15 mouse cellular contexts compared by ENCODE assay signal in genomic region chr5:150394645-150395044, GRCm38 (mm10).
DNase-seq lines count a peak whose midpoint lies in the region; ATAC-seq and TF ChIP-seq lines count a peak whose summit lies in the region.
"Had no signal": no experiment of that assay in that cellular context is flagged by ENCODE, and none has a peak within 500 bp of the region (broad histone marks: within the 10 kb centered on the region; RNA-seq: fewer than 3 reads in every experiment).

No protein-coding gene starts in this region.

- H3K4me2 ChIP-seq in forebrain, postnatal 0 days (ENCODE audit: low read depth) = no peak overlapping the region
- no peak overlapping the region for H3K4me2 ChIP-seq in forebrain, embryonic 16.5 days (ENCODE audit: low read length)
- H3K4me2 ChIP-seq: embryonic facial prominence, embryonic 13.5 days; hindbrain, embryonic 15.5 days had no signal

- no peak overlapping the region for H3K27ac ChIP-seq in forebrain, postnatal 0 days (ENCODE audit: low read depth, low read length)
- no peak overlapping the region for H3K27ac ChIP-seq in forebrain, embryonic 10.5 days
- H3K27ac ChIP-seq in left cerebral cortex, adult 2 months = no peak overlapping the region
- no peak overlapping the region for H3K27ac ChIP-seq in bone marrow, adult 2 months (ENCODE audit: control insufficient read depth, insufficient read depth, low read depth, low read length, poor library complexity)
- no peak overlapping the region for H3K27ac ChIP-seq in forebrain, embryonic 16.5 days (ENCODE audit: low read length)
- H3K27ac ChIP-seq: embryonic facial prominence, embryonic 13.5 days; hindbrain, embryonic 15.5 days had no signal

- 98% methylated on average over 6 of the region's 6 CpGs for WGBS in forebrain, postnatal 0 days
- WGBS in forebrain, embryonic 10.5 days = 96% methylated on average over 6 of the region's 6 CpGs
- 92% methylated on average over 6 of the region's 6 CpGs for WGBS in bone marrow, adult 2 months
- over 99% methylated on average over 6 of the region's 6 CpGs for WGBS in forebrain, embryonic 16.5 days

- ATAC-seq in forebrain, postnatal 0 days = no peak
- no peak for ATAC-seq in forebrain, embryonic 16.5 days
- ATAC-seq: Patski had no signal

- peak; percentile 38 for TF ChIP-seq CTCF in forebrain, postnatal 0 days (IDR thresholded peaks at IDR 0.05; ENCODE audit: low read depth)
- TF ChIP-seq CTCF in left cerebral cortex, adult 2 months (IDR thresholded peaks at IDR 0.05) = peak; percentile 36
- TF ChIP-seq CTCF in bone marrow, adult 2 months (IDR thresholded peaks at IDR 0.05; ENCODE audit: control insufficient read depth, insufficient read depth, low read length) = 0 out of 2 replicates have a peak, but pooled peaks have one; percentile 24

- no peak for DNase-seq in forebrain, postnatal 0 days
- no peak for DNase-seq in forebrain, embryonic 10.5 days (ENCODE audit: extremely low spot score, low spot score)
- DNase-seq in left cerebral cortex, adult 2 months (ENCODE audit: extremely low spot score in 1 of 2, low spot score in 2 of 2) = no peak
- DNase-seq in left cerebral cortex, adult 8-10 months (ENCODE audit: low spot score in 2 of 2) = no peak
- DNase-seq in A20 (ENCODE audit: low read depth, low spot score) = peak; percentile 42
- no peak for DNase-seq in right cerebral cortex, postnatal 36 days (ENCODE audit: low spot score in 2 of 2)
- DNase-seq: cerebellum, adult 11-12 months; heart, adult 18-20 months; lung, postnatal 14 days; retina, postnatal 1 day had no signal

- H3K36me3 ChIP-seq in forebrain, postnatal 0 days (ENCODE audit: insufficient read depth) = peaks cover 68% of the 10 kb centered on the region
- H3K36me3 ChIP-seq in forebrain, embryonic 10.5 days (replicated peaks) = peaks cover 2% of the 10 kb centered on the region; the same call in 1 of the 2 replicates
- peaks cover 21% of the 10 kb centered on the region for H3K36me3 ChIP-seq in forebrain, embryonic 16.5 days (ENCODE audit: control insufficient read depth, insufficient read depth)

- no peaks in the 10 kb centered on the region for H3K4me1 ChIP-seq in forebrain, postnatal 0 days (ENCODE audit: insufficient read depth)
- no peaks in the 10 kb centered on the region for H3K4me1 ChIP-seq in forebrain, embryonic 10.5 days
- no peaks in the 10 kb centered on the region for H3K4me1 ChIP-seq in bone marrow, adult 2 months (ENCODE audit: control insufficient read depth, insufficient read depth, low read length)
- no peaks in the 10 kb centered on the region for H3K4me1 ChIP-seq in forebrain, embryonic 16.5 days (replicated peaks; ENCODE audit: control insufficient read depth, insufficient read depth, low read length)
- H3K4me1 ChIP-seq: embryonic facial prominence, embryonic 13.5 days; hindbrain, embryonic 15.5 days had no signal

- H3K9ac ChIP-seq in forebrain, postnatal 0 days = no peak overlapping the region
- H3K9ac ChIP-seq in forebrain, embryonic 16.5 days (replicated peaks; ENCODE audit: low read depth, low read length) = no peak overlapping the region
- H3K9ac ChIP-seq: embryonic facial prominence, embryonic 13.5 days; hindbrain, embryonic 15.5 days had no signal

- TF ChIP-seq POLR2A in bone marrow, adult 2 months (IDR thresholded peaks at IDR 0.05; ENCODE audit: borderline replicate concordance, control insufficient read depth, low read depth, low read length) = no peak

- intact Hi-C loops in left cerebral cortex, adult 2 months (cut with DNase I) = no loop called here

- no peaks in the 10 kb centered on the region for H3K9me3 ChIP-seq in forebrain, postnatal 0 days (ENCODE audit: low read length)
- H3K9me3 ChIP-seq in forebrain, embryonic 10.5 days = peaks cover 6% of the 10 kb centered on the region; the same call in 1 of the 2 replicates
- peaks cover 3% of the 10 kb centered on the region for H3K9me3 ChIP-seq in forebrain, embryonic 16.5 days (ENCODE audit: control insufficient read depth, low read length)
- H3K9me3 ChIP-seq: hindbrain, embryonic 15.5 days had no signal

- no peaks in the 10 kb centered on the region for H3K27me3 ChIP-seq in forebrain, postnatal 0 days (ENCODE audit: insufficient read depth, low read length)
- H3K27me3 ChIP-seq in forebrain, embryonic 10.5 days (ENCODE audit: poor library complexity, severe bottlenecking) = no peaks in the 10 kb centered on the region
- no peaks in the 10 kb centered on the region for H3K27me3 ChIP-seq in forebrain, embryonic 16.5 days (replicated peaks; ENCODE audit: control insufficient read depth, insufficient read depth, low read length)
- H3K27me3 ChIP-seq: embryonic facial prominence, embryonic 13.5 days; hindbrain, embryonic 15.5 days; Patski had no signal

- no peak overlapping the region for H3K4me3 ChIP-seq in forebrain, postnatal 0 days (ENCODE audit: low read depth, low read length)
- H3K4me3 ChIP-seq in forebrain, embryonic 10.5 days = no peak overlapping the region
- no peak overlapping the region for H3K4me3 ChIP-seq in left cerebral cortex, adult 2 months
- H3K4me3 ChIP-seq in bone marrow, adult 2 months (replicated peaks; ENCODE audit: control insufficient read depth, low read depth, low read length) = no peak overlapping the region
- no peak overlapping the region for H3K4me3 ChIP-seq in forebrain, embryonic 16.5 days (replicated peaks; ENCODE audit: low read length)
- H3K4me3 ChIP-seq: embryonic facial prominence, embryonic 13.5 days; hindbrain, embryonic 15.5 days had no signal
